ENCODE assay signal across 8 mouse cellular contexts in the genomic region with DNA sequence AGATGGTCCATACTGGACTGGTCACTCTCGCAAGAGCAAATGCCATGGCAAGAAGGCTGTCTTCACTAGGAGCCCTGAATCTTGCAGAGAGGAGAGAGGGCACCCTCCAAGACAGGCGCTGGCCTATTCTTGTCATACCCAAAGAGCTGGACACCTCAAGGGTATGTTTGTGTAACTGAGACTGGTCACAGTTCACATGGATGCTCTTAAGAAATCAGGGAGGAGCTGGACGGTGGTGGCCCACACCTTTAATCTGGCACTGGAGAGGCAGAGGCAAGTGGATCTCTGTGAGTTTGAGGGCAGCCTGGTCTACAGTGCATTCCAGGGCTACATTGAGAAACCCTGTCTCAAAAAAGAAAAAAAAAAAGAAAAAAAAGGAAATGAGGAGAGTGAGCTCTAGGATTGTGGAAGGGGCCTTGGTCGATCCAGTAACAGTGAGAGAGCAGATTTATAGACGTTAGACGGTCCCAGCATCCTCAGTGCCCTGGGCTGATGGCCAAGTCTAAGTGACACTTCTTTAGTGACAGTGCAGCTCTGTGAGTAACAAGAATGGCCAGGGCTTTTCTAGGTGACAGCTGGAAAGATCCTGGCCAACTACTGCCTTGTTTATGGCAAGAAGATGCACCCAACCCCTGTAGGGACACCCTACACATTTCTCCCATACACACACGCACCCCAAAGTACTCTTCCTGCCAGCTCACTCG. TPM values are rescaled to one million over a fixed set of nuclear protein-coding genes. Genes with fewer than 3 reads are reported as not detected.
DNase-seq lines count a peak whose midpoint lies in the region; ATAC-seq and TF ChIP-seq lines count a peak whose summit lies in the region.

No protein-coding gene starts in this region.

- H3K4me1 ChIP-seq in E14TG2a.4 (replicated peaks; ENCODE audit: low read depth, low read length): peaks cover 77% of the 10 kb centered on the region
- H3K4me1 ChIP-seq in forebrain, embryonic 10.5 days: peaks cover 39% of the 10 kb centered on the region

- H3K4me3 ChIP-seq in E14TG2a.4 (replicated peaks; ENCODE audit: low read length): peak overlapping the region; percentile 94
- peak overlapping the region; percentile 66 for H3K4me3 ChIP-seq in forebrain, embryonic 10.5 days
- peak overlapping the region; percentile 70 for H3K4me3 ChIP-seq in myocyte

- peaks cover 53% of the 10 kb centered on the region for H3K79me2 ChIP-seq in myocyte (ENCODE audit: control insufficient read depth, insufficient read depth)

- H3K9me3 ChIP-seq in E14TG2a.4 (ENCODE audit: low read length): no peaks in the 10 kb centered on the region
- no peaks in the 10 kb centered on the region for H3K9me3 ChIP-seq in forebrain, embryonic 10.5 days

- H3K27me3 ChIP-seq in E14TG2a.4 (ENCODE audit: insufficient read depth, low read length) (no peaks in the 10 kb centered on the region), myocyte (ENCODE audit: control insufficient read depth, insufficient read depth, insufficient read length) (no peaks in the 10 kb centered on the region)
- H3K27me3 ChIP-seq in forebrain, embryonic 10.5 days (ENCODE audit: poor library complexity, severe bottlenecking): no peaks in the 10 kb centered on the region

- no peak for TF ChIP-seq POLR2A in myocyte (IDR thresholded peaks at IDR 0.05; ENCODE audit: insufficient read length, low read depth)

- no peak for ATAC-seq in cerebellum, adult (ENCODE audit: insufficient number of reproducible peaks, low FRiP score, low TSS enrichment)

- H3ac ChIP-seq in myocyte (ENCODE audit: control insufficient read depth, insufficient read length): peak overlapping the region; percentile 70

- 70% methylated on average over 8 of the region's 8 CpGs for WGBS in forebrain, embryonic 10.5 days

- peak; percentile 8 for DNase-seq in cerebellum, adult 8-10 months
- DNase-seq in forebrain, embryonic 10.5 days (ENCODE audit: extremely low spot score, low spot score): no peak
- DNase-seq in kidney, postnatal 4 days: peak; percentile 45 to 64
- no peak for DNase-seq in thymus, postnatal 0 days (ENCODE audit: low spot score)
- no peak for DNase-seq in left cerebral cortex, postnatal 10 days (ENCODE audit: extremely low spot score in 1 of 2, low spot score in 2 of 2)

- peak overlapping the region; percentile 84 for H3K4me2 ChIP-seq in myocyte (ENCODE audit: low read depth)

- peaks cover 60% of the 10 kb centered on the region for H3K36me3 ChIP-seq in E14TG2a.4 (ENCODE audit: insufficient read depth, low read length)
- H3K36me3 ChIP-seq in forebrain, embryonic 10.5 days (replicated peaks): no peaks in the 10 kb centered on the region
- no peaks in the 10 kb centered on the region for H3K36me3 ChIP-seq in myocyte (ENCODE audit: control insufficient read depth, insufficient read depth)

- no peak for TF ChIP-seq CTCF in E14TG2a.4 (conservative IDR thresholded peaks at IDR 0.05; ENCODE audit: low read length)

- intact Hi-C loops in left cerebral cortex, postnatal 10 days (cut with DNase I): loop anchor here (5.0 kb wide), 2 partner anchors 36 to 346 kb away; no protein-coding TSS in a partner anchor

- peak overlapping the region; percentile 89 for H3K27ac ChIP-seq in forebrain, embryonic 10.5 days

TF ChIP-seq in myocyte, 11 proteins besides CTCF, POLR2A, EP300 and RAD21:
- TF ChIP-seq CEBPB (IDR thresholded peaks at IDR 0.05; ENCODE audit: insufficient read depth, poor library complexity, severe bottlenecking) (no peak), TCF12 (IDR thresholded peaks at IDR 0.05; ENCODE audit: insufficient read depth, poor library complexity, severe bottlenecking) (no peak), E2F4 (IDR thresholded peaks at IDR 0.05; ENCODE audit: insufficient read depth) (no peak), POLR2AphosphoS2 (IDR thresholded peaks at IDR 0.05; ENCODE audit: insufficient read length, low read depth) (peak; percentile 5), USF1 (IDR thresholded peaks at IDR 0.05; ENCODE audit: low read depth) (no peak), REST (IDR thresholded peaks at IDR 0.05; ENCODE audit: insufficient read depth, insufficient read length) (no peak), MYOD1 (IDR thresholded peaks at IDR 0.05; ENCODE audit: control insufficient read depth in 1 of 3, insufficient read length in 2 of 3, low read depth in 2 of 3) (no peak), MAX (IDR thresholded peaks at IDR 0.05; ENCODE audit: low read depth) (no peak), TCF3 (IDR thresholded peaks at IDR 0.05; ENCODE audit: insufficient read length, low read depth) (no peak), MYOG (IDR thresholded peaks at IDR 0.05; ENCODE audit: control insufficient read depth in 1 of 3, insufficient read depth in 1 of 3, insufficient read length in 2 of 3, low read depth in 2 of 3) (no peak), SRF (IDR thresholded peaks at IDR 0.05; ENCODE audit: control insufficient read depth, insufficient read length, low read depth) (peak; percentile 18)

RNA-seq across cellular contexts. Expression of a gene that starts 1.3 kb away (rescaled TPM):
- polyA plus RNA-seq in forebrain, embryonic 10.5 days (2016; fragmentation: Nextera tagmentation; extraction: Ambion mirVana): 187 and 200 TPM in 2 replicates
- 707 TPM for polyA plus RNA-seq in myocyte (2012; fragmentation: generic; extraction: Trizol)
- polyA plus RNA-seq in thymus, postnatal 0 days (2015; fragmentation: Nextera tagmentation; extraction: Ambion mirVana): 33.9 and 38.1 TPM in 2 replicates
- 10 to 100 TPM; 91.1 to 94.6 TPM for total RNA-seq in left cerebral cortex, postnatal 10 days (2021)

RNA-seq across cellular contexts. Expression of a gene that starts 21.9 kb away (rescaled TPM):
- polyA plus RNA-seq in forebrain, embryonic 10.5 days (2016; fragmentation: Nextera tagmentation; extraction: Ambion mirVana): 180 and 185 TPM in 2 replicates
- 85.9 TPM for polyA plus RNA-seq in myocyte (2012; fragmentation: generic; extraction: Trizol)
- polyA plus RNA-seq in thymus, postnatal 0 days (2015; fragmentation: Nextera tagmentation; extraction: Ambion mirVana): 131 and 134 TPM in 2 replicates
- total RNA-seq in left cerebral cortex, postnatal 10 days (2021): 10 to 100 TPM; 85.9 to 86.5 TPM

RNA-seq across cellular contexts. Expression of a gene that starts 48.5 kb away (rescaled TPM):
- 81.9 and 86.5 TPM in 2 replicates for polyA plus RNA-seq in forebrain, embryonic 10.5 days (2016; fragmentation: Nextera tagmentation; extraction: Ambion mirVana)
- polyA plus RNA-seq in myocyte (2012; fragmentation: generic; extraction: Trizol): 172 TPM
- 66.2 and 66.9 TPM in 2 replicates for polyA plus RNA-seq in thymus, postnatal 0 days (2015; fragmentation: Nextera tagmentation; extraction: Ambion mirVana)
- total RNA-seq in left cerebral cortex, postnatal 10 days (2021): 100 to 1,000 TPM; 122 to 128 TPM

Comparison
In these comparisons a context has a peak if more than half of its experiments do, and no peak if none do; other contexts are left out.
1. DNase-seq: peak in cerebellum, adult 8-10 months (single experiment) and kidney, postnatal 4 days (2 of 2); none in forebrain, embryonic 10.5 days (single experiment), thymus, postnatal 0 days (single experiment) and left cerebral cortex, postnatal 10 days (0 of 2).
2. Peak in every context shown above with its lines, with median percentiles within 50 percentile points of each other: H3K4me3 ChIP-seq.